Mouse (Mus musculus): ENCODE data around the gene Atp13a2.
A peak's percentile ranks its signal among the peaks of the same experiment; 100 is the strongest.

Gene Atp13a2

GRCm38 (mm10) chr4:140996812-140997211 lies 10.1 kb downstream of the Atp13a2 start:
- DNase-seq (ENCODE audit: low read depth, low spot score) = no peak

- DNase-seq (ENCODE audit: low read depth, low spot score) = no peak
These were observed 19.3 kb downstream of the Atp13a2 start for GRCm38 (mm10) chr4:141005983-141006382.

GRCm38 (mm10) chr4:141008028-141008427 lies 21.4 kb downstream of the Atp13a2 start:
- no peak for DNase-seq (ENCODE audit: low read depth, low spot score)

GRCm38 (mm10) chr4:141010118-141010517 lies 23.4 kb downstream of the Atp13a2 start, which contains the start of gene Mfap2:
Gene Mfap2, plus strand, starts transcription at chr4:141010418.
- DNase-seq (ENCODE audit: low read depth, low spot score) = no peak

- no peak for DNase-seq (ENCODE audit: low read depth, low spot score)
These were observed 23.9 kb downstream of the Atp13a2 start for GRCm38 (mm10) chr4:141010526-141010925.

GRCm38 (mm10) chr4:141010941-141011429 lies 24.3 kb downstream of the Atp13a2 start:
- DNase-seq (ENCODE audit: low read depth, low spot score) = no peak

GRCm38 (mm10) chr4:141011556-141012328 lies 25.1 kb downstream of the Atp13a2 start:
- DNase-seq (ENCODE audit: low read depth, low spot score) = no peak

- no peak for DNase-seq (ENCODE audit: low read depth, low spot score)
These were observed 25.9 kb downstream of the Atp13a2 start for GRCm38 (mm10) chr4:141012558-141012957.

GRCm38 (mm10) chr4:141014114-141014513 lies 27.4 kb downstream of the Atp13a2 start:
- no peak for DNase-seq (ENCODE audit: low read depth, low spot score)

GRCm38 (mm10) chr4:141014856-141015255 lies 28.2 kb downstream of the Atp13a2 start:
- DNase-seq (ENCODE audit: low read depth, low spot score) = no peak

GRCm38 (mm10) chr4:141015356-141015755 lies 28.7 kb downstream of the Atp13a2 start:
- DNase-seq (ENCODE audit: low read depth, low spot score) = no peak

GRCm38 (mm10) chr4:141016311-141016710 lies 29.6 kb downstream of the Atp13a2 start:
- DNase-seq (ENCODE audit: low read depth, low spot score) = no peak

- no peak for DNase-seq (ENCODE audit: low read depth, low spot score)
These were observed 31.2 kb downstream of the Atp13a2 start for GRCm38 (mm10) chr4:141017657-141018436.

- DNase-seq (ENCODE audit: low read depth, low spot score) = no peak
These were observed 33.5 kb downstream of the Atp13a2 start for GRCm38 (mm10) chr4:141020220-141020619.

GRCm38 (mm10) chr4:141020811-141021613 lies 34.3 kb downstream of the Atp13a2 start:
- no peak for DNase-seq (ENCODE audit: low read depth, low spot score)

- DNase-seq (ENCODE audit: low read depth, low spot score) = no peak
These were observed 34.9 kb downstream of the Atp13a2 start for GRCm38 (mm10) chr4:141021614-141021929.

GRCm38 (mm10) chr4:141024052-141024451 lies 37.4 kb downstream of the Atp13a2 start:
- DNase-seq (ENCODE audit: low read depth, low spot score) = no peak

GRCm38 (mm10) chr4:141024992-141025391 lies 38.3 kb downstream of the Atp13a2 start:
- DNase-seq (ENCODE audit: low read depth, low spot score) = no peak

- DNase-seq (ENCODE audit: low read depth, low spot score) = no peak
These were observed 44.0 kb downstream of the Atp13a2 start for GRCm38 (mm10) chr4:141030541-141031206.

GRCm38 (mm10) chr4:141031733-141032132 lies 45.1 kb downstream of the Atp13a2 start:
- peak; percentile 38 for DNase-seq (ENCODE audit: low read depth, low spot score)
